Mouse (Mus musculus) ovary, postnatal 36 days (tissue): ENCODE results near the gene Cyp2b10.
A peak's percentile ranks its signal among the peaks of the same experiment; 100 is the strongest.
"Not testable (repeated sequence)": the region's sequence is repeated elsewhere in the genome, so short reads cannot be mapped to it uniquely, and the experiment has no call there.

Experiments
- DNase-seq: peaks from one replicate; pipeline ENCODE4 v3.0.0; 2022; ENCODE audit warnings: low spot score, mixed read lengths

Cyp2b10 gene

DNA sequence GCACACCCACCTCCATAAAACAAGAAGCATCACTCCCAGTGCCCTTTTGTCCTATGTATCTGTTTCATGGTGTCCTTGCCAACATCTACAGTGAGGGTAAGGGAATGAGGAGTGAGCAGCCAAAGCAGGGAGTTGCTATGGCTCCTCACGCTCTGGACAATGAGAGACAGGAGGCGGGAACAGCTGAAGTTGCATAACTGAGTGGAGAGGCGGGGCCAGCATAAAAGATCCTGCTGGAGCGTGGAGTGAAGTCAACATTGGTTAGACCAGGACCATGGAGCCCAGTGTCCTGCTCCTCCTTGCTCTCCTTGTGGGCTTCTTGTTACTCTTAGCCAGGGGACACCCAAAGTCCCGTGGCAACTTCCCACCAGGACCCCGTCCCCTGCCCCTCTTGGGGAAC, at the start of gene Cyp2b10:
Cyp2b10 (plus strand) TSS at position 210 of the 400 bp plus-strand sequence.
- DNase-seq = no peak

DNA sequence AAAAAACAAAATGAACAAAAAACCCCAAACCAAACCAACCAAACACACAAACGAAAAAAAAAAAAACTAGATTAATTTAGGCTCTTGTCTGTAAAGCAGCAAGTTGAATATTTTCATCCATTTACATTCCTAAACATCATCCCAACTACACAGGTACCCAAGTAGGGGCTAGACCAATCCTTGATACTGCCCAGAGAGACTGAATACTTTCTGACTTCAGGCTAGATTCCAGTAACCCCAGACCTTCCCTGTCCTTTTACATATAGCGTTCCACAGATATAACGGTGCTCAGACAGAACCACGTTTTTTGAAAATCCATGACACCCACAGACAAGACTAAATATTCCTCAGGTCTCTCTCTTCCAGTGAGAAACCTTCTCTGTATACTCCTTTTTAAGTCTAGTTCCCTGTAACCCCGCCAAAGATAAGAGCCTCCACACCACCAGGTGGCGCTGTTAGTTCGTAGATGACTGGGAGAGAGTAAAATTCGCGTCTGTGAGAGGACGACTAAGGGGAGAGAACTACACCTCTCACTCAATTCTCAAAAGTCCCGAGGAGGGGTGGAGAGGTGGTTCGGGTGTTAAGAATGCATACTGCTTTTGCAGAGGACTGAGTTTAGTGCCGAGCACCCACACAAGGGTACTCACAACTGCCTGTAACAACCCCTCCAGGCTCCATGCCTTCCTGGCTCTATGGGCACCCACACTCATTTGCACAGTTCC, 49.5 kb upstream of the Cyp2b10 start:
- DNase-seq = peak; percentile 85

- no peak for DNase-seq
Measured at GRCm38 (mm10) chr7:25848444-25848812, 49.0 kb upstream of the Cyp2b10 start.

DNA sequence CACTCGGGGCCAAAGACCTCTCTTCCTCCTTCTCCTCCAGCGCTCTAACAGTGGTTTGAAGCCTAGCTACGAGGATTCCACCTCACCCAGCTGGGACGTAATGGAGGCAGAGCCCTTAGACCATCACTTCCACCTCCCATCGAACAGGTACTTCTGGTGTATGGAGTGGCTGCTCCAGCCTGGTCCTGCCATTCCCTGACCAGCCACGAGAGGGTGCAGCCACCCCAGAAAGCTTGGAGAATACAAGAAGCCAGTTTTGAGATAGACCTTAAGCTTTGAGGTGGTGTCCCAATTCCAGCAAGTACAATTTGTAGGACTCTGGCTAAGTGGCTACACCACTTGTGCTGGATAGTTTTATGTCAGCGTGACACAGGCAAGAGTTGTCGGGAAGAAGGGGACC, 42.3 kb upstream of the Cyp2b10 start:
- DNase-seq = peak; percentile 70

- no peak for DNase-seq
Measured at GRCm38 (mm10) chr7:25859962-25860870, 37.2 kb upstream of the Cyp2b10 start.

GRCm38 (mm10) chr7:25862365-25862764, 35.1 kb upstream of the Cyp2b10 start:
- no peak for DNase-seq

GRCm38 (mm10) chr7:25863756-25864155, 33.7 kb upstream of the Cyp2b10 start:
- DNase-seq = no peak

DNA sequence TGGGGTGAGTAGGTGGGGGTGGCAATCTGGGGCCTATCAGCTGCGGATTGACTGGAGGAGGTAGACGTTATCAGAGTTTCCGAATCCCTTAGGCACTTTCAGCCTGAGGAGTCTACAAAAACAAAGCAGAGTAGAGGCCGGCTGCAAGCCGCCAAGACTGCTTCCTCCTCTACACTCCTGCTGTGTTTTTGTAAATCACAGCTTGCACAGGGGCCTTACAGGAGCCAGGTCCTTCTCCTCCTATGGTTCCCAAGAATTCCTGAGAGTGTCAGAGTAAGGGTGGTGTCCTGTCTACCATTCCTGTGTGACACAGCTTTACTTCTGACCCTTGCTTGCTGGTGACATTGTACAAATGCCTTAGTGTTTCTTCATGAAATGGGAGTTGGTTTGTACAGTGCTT, 32.6 kb upstream of the Cyp2b10 start:
- DNase-seq = no peak

GRCm38 (mm10) chr7:25869789-25870188, 27.6 kb upstream of the Cyp2b10 start:
- DNase-seq = no peak

DNA sequence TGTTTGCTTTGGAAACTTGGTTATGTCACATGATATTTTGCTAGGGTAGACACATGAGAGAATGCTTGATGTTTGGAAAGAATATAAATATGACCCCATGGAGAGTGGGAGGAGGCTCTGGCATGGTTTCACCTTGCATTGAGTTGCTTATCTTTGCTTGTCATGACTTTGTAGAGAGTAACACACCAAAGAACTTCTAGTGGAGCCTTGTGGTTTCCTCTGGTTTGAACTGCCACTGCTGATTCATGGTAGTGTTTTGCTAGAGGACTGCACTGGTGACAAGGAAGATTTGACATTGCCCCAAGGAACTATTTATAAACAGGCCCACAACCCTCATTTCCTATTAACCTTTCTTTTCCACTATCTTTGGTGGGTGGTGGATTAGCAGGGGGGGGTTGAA, 24.8 kb upstream of the Cyp2b10 start:
- DNase-seq = no peak

DNA sequence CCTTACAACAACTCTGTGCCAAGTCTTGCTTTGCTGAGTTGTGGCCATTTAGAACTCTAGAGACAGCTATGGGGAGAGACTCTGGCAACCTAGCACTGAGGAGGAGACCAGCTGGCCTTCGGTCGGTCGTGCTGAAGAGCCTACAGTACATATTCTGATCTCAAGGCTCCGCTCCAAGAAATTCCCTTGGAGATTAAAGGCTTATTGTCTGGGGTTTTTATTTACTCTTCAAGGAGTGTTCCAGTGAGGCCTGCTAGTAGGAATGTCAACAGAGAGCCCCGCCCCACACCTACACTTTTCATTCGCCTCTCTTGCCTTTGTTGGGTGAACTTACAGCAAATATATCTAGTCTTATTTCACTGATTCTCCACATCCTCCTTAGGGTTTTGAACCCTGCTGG, 18.7 kb upstream of the Cyp2b10 start:
- DNase-seq = no peak

- not testable (repeated sequence) for DNase-seq
Measured at GRCm38 (mm10) chr7:25880721-25881120, 16.7 kb upstream of the Cyp2b10 start.

DNA sequence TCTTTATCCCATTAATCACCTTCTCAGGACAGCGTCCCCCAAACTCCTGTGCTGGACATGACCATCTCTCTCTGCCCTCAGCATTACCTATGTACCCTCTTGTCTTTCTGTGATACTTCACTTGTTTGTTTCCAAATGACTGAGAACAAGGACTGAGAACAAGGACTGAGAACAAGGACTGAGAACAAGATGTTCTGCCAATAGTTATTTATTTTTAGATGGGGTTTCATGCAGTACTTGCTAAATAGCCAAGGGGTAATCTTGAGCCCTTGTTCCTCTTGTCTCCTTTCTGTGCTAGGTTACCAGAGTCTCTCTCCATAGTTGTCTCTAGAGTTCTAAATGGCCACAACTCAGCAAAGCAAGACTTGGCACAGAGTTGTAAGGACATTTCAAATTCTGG, 13.1 kb upstream of the Cyp2b10 start:
- DNase-seq = no peak

DNA sequence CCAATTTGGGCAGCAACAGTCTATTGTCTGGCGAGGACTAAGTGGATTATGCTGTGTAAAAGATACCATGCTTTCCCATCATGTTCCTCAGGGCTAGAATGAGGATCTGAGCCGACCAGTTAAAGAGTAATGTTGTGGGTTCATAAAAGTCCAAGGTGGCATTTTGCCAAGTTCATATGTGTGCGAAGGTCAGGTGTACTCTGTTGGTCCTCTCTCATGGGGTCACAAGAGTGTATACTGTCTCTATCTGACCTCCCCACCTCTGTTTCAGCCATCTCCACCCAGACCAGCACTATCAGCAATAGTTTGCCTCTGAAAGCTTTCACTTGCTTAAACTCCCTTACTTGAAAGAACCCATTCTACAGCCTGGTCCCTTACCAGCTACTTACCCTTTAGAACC, 9.7 kb upstream of the Cyp2b10 start:
- DNase-seq = no peak

DNA sequence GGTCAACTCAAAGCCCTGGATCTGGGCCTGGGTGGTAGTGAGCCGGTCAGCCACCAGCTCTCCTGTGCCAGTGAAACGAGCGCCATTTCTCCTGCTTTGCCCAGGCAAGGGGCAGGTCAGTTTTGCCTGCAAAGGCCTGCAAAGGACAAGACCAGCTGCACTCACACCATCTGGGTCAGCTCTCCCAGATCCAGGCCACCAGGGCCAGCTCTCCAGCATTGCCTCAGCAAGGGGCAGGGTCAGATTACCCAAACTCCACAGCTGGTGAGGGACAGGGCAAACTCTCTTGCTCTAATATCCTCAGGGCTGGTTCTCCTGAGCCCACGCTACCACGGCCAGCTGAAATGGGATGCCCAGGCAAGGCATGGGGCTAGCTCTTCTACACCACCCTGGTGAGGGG, 4.3 kb upstream of the Cyp2b10 start:
- DNase-seq = no peak

DNA sequence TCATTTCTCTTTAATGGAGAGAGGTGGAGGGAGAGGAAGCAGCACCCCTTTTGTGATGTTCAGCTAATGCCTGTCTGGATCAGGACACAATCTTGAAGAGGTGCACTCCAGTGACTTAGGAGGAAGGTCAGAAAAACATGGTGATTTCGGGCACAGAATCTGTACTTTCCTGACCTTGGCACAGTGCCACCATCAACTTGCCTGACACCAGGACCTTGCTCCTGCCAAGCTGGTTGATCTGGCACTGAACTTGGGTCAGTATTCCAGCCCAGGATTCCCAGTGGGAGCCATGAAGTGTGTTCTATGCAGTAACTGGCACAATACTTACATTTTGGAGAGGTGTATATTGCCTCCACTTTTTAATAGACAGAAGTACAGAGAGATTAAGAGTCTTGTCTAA, 2.3 kb upstream of the Cyp2b10 start:
- DNase-seq = no peak

DNA sequence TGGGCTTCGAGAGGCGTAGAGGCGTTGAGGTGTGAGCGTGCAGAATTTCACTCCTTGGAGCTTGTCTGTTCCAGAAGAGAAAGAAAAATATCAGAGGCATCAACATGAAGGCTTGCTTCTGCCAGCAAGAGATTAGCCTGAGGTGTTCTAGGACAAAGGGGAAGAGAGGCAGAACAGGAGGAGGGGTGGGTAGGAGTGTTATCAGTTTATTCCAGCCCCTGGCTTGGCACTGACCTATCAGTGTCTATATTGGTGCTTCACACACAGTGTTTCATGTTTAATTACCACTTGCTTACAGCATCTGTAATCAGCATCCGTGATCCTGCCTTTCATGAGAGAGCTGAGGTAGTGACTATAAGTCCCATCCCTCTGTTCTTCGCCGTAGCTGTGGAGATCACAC, 644 bp downstream of the Cyp2b10 start:
- DNase-seq = no peak

DNA sequence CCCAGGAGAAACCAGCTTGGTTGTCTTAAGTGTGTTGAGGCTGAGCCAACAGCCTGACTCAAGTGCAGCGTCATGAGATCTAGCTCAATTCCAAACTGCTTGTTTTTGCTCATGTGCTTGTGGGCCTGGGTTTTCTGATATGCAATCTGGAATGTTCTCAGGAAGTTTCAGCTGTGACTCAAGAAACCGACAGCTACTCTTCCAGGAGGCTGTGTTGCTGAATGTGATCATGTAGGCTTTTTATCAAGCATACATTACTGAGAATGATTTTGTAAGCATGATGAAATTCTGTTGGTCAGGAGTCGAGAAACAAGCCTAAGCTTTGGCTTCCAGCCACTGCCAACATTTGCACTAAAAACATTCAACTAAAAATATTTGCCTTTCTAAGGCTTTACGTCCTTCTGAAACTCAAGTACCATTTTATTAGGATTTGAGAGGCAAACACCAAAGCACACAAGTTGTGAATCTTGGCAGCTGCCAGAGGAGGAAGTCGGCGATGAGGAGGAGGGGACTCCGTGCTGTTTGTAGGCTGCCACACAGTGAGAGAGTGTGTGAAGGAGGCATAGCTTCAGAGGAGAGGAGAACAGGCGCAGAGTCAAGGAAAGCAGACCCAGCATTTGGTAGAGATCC, 4.8 kb downstream of the Cyp2b10 start:
- no peak for DNase-seq

- no peak for DNase-seq
Measured at GRCm38 (mm10) chr7:25903156-25903555, 5.7 kb downstream of the Cyp2b10 start.

- DNase-seq = no peak
Measured at GRCm38 (mm10) chr7:25904066-25904465, 6.6 kb downstream of the Cyp2b10 start.

DNA sequence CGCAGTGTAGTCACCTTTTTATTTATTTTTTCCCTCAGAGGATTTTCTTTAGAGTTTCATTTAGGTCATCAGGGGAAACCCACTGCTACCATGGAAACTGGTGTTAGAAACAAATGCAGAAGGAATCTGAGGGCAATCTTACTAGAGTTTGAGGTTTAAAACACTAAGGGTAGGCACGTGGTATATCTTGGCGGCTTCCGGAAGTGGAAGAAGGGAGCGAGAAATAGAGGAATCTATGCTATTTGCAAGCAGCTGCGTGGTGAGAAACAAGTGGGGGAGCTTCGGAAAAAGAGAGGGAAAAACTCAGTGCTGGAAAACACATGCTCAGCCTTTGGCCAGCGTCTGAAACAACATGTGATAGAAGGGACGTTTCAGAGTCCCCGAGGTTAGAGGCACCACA, 7.1 kb downstream of the Cyp2b10 start:
- no peak for DNase-seq

- DNase-seq = no peak
Measured at GRCm38 (mm10) chr7:25907380-25907779, 10.0 kb downstream of the Cyp2b10 start.

DNA sequence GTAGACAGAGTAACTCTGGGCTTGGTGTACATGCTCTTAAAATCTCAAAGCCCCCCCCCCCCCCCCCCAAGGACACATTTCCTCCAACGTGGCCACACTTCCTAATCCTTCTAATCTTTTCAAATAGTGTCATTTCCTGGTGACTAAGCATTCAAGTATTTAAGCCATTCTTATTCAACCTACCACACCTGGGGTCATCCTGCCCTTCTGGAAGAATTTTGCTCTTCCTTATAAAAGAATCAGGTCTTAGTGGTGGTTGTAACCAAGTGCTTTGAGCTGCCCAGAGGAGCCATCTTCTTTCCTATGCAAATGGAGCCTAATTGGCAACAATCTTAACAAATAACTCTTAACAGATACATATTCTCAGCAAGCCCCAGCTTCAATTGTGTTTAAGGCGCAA, 12.6 kb downstream of the Cyp2b10 start:
- DNase-seq = no peak
